Mouse (Mus musculus) heart, postnatal 0 days (tissue): ENCODE data around the gene Ephb2. TPM values are rescaled to one million over a fixed set of nuclear protein-coding genes. Genes with fewer than 3 reads are reported as not detected.
A peak's percentile ranks its signal among the peaks of the same experiment; 100 is the strongest.

Experiments
- ATAC-seq: fragments of 200-750 bp; cut with Nextera tagmentation; 2 replicates; pipeline ENCODE4 v1.8.0; 2017; ENCODE audit warnings: low read depth, moderate number of reproducible peaks, moderate library complexity; ENCODE audit not compliant: insufficient read depth
- DNase-seq: peaks from one replicate; pipeline ENCODE4 v3.0.0-alpha.2; 2016; ENCODE audit warnings: low spot score
- H3K27ac ChIP-seq: fragments of 300-500 bp; sonication (generic); 2 replicates; pipeline ENCODE4 v1.5.1; 2014; ENCODE audit warnings: low read depth, mild to moderate bottlenecking
- H3K27me3 ChIP-seq: fragments of 300-500 bp; sonication (generic); 2 replicates; pipeline ENCODE4 v1.6.1; 2014; ENCODE audit warnings: low read length, mixed read lengths; ENCODE audit not compliant: control insufficient read depth, insufficient read depth
- H3K36me3 ChIP-seq: fragments of 300-500 bp; sonication (generic); replicated peaks from 2 replicates; pipeline ENCODE4 v1.6.1; 2014; ENCODE audit warnings: low read length, mixed read lengths; ENCODE audit not compliant: control insufficient read depth, insufficient read depth
- H3K4me1 ChIP-seq: fragments of 300-500 bp; sonication (generic); 2 replicates; pipeline ENCODE4 v1.6.1; 2014; ENCODE audit warnings: antibody characterized with exemption; ENCODE audit not compliant: control insufficient read depth, insufficient read depth
- H3K4me2 ChIP-seq: fragments of 300-500 bp; sonication (generic); 2 replicates; pipeline ENCODE4 v1.6.1; 2014; ENCODE audit warnings: low read depth, mild to moderate bottlenecking, low read length, moderate library complexity
- H3K4me3 ChIP-seq: fragments of 300-500 bp; sonication (generic); 2 replicates; pipeline ENCODE4 v1.5.1; 2014; ENCODE audit warnings: low read depth, low read length
- H3K9ac ChIP-seq: fragments of 300-500 bp; sonication (generic); replicated peaks from 2 replicates; pipeline ENCODE4 v1.6.1; 2014; ENCODE audit warnings: low read depth, low read length, mixed read lengths
- H3K9me3 ChIP-seq: fragments of 300-500 bp; sonication (generic); replicated peaks from 2 replicates; pipeline ENCODE4 v1.6.1; 2016; ENCODE audit warnings: low read length; ENCODE audit not compliant: control insufficient read depth
- CTCF ChIP-seq: IDR thresholded peaks from 2 replicates; pipeline ENCODE4 v1.5.1; 2016; ENCODE audit warnings: antibody characterized with exemption, control low read depth, low read depth
- EP300 ChIP-seq: IDR thresholded peaks from 2 replicates; pipeline ENCODE4 v1.6.1; 2016; ENCODE audit warnings: antibody characterized with exemption, low read depth
- WGBS: fragments of 180-500 bp; shearing (Covaris S2); extraction: QIAGEN DNeasy Blood & Tissue Kit; methylation state at CpG from one replicate; pipeline ENCODE4 v1.1.7; 2014; 5-methylcytosine and 5-hydroxymethylcytosine counted together
- polyA plus RNA-seq: library from polyadenylated mRNA; unstranded; fragments of >200 nt; fragmentation: Nextera tagmentation; extraction: Ambion mirVana; gene quantifications from 2 replicates; pipeline ENCODE4 v1.2.1, GENCODE M21; 2015
- total RNA-seq: library from RNA; depleted of rRNA; stranded (reverse); fragments of >200 nt; gene quantifications from 2 replicates; pipeline ENCODE4 v1.2.3, GENCODE M21; 2014; ENCODE audit warnings: low replicate concordance

Ephb2 gene
- total and polyA plus RNA-seq, 2 experiments from 2014 or later = 0.19 to 10.2 TPM

DNA sequence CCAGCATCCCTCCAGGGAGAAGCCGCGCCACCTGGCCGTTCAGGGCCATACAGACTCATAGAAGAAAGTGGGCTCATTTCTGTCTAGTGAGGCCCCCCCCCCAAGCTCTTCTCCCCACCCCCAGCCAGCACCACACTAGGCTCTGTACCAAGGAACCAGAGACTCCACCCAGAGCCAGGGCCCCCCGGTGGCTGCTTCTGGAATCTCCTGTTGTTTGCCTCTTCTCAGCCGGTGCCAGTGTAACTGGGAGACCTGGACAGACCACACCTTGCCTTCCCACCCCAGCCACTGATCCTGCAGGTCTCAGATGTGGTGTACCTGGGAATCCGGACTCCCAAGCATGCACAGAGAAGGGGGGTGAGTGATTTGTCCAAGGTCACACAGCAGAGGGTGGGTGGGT, 151.3 kb downstream of the Ephb2 start:
- Histone ChIP-seq H3K9ac (no peak overlapping the region), H3K27ac (no peak overlapping the region), H3K36me3 (no peaks in the 10 kb centered on the region), H3K4me2 (no peak overlapping the region), H3K4me1 (no peaks in the 10 kb centered on the region), H3K4me3 (no peak overlapping the region), H3K9me3 (no peaks in the 10 kb centered on the region), H3K27me3 (peaks cover 19% of the 10 kb centered on the region; the same call in 1 of the 2 replicates)
- WGBS = 70% methylated on average over 6 of the region's 6 CpGs
- DNase-seq = no peak
- no peak for TF ChIP-seq CTCF
- no peak for ATAC-seq

DNA sequence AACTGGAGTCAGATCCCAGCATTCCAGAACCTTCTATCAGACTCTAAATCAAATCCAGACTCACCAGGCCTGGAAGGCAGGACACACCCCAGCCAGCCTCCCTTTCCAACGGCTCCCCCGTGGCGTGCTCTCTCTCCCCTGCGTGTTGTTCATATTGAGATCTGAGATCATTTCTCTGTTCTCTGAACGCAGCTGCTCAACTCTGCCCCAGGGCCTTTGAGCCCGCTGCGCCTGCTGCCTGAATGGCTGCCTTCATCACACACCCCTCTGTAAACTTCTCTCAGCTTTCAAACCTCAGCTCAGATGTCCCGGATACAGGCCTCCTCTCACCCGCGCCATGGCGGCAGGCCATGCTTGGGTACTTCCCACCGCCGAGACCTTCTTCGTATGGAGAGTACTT, 155.1 kb downstream of the Ephb2 start:
- Histone ChIP-seq H3K27ac (no peak overlapping the region), H3K36me3 (no peaks in the 10 kb centered on the region), H3K27me3 (peaks cover 26% of the 10 kb centered on the region), H3K9ac (no peak overlapping the region), H3K9me3 (no peaks in the 10 kb centered on the region), H3K4me3 (no peak overlapping the region), H3K4me1 (no peaks in the 10 kb centered on the region), H3K4me2 (no peak overlapping the region)
- 81% methylated on average over 14 of the region's 14 CpGs for WGBS
- DNase-seq (no peak), ATAC-seq (no peak)
- TF ChIP-seq CTCF (no peak), EP300 (no peak)

DNA sequence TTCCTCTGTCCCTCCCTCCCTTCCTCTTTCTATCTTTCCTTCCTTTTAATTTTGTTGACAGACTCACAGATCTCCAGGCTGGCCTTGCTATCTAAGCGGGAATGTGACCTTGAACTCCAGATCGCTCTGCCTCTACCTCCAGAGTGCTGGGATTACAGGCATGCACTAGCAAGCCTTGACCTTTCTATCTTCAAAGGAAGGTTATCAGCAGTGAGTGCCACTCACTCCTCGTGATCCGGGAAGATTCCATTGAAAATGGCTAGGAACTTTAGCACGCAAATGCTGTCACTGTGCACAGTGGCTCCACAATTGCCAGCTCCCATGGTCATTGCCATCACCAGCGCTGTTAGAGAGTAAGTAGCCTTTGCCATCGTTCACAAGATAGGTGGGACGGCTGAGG, 156.6 kb downstream of the Ephb2 start:
- no peak overlapping the region for H3K4me3 ChIP-seq
- H3K27ac ChIP-seq = no peak overlapping the region
- H3K36me3 ChIP-seq = no peaks in the 10 kb centered on the region
- H3K4me1 ChIP-seq = no peaks in the 10 kb centered on the region
- no peaks in the 10 kb centered on the region for H3K9me3 ChIP-seq
- no peak for TF ChIP-seq CTCF
- no peak for TF ChIP-seq EP300
- WGBS = 47% methylated on average over 8 of the region's 8 CpGs
- no peak for DNase-seq
- H3K9ac ChIP-seq = no peak overlapping the region
- peaks cover 23% of the 10 kb centered on the region for H3K27me3 ChIP-seq
- no peak for ATAC-seq
- no peak overlapping the region for H3K4me2 ChIP-seq

DNA sequence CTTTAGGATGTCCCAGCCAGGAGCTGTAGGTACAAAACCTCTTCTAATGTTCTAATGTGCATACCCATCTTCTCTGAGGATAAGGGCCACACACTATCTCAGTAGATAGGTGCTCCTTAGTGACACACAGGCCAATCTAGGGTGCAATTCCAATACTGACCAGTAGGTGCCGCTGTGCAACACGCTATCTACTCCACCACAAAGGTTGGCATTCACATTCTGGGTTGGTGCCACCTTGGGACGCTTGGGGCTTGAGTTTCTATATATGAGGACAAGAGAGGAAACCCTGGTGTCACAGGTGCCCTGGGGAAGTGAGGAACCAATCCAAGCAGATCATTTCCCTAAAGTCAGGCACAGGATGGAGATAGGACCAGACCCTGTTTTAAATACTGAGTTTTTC, 157.3 kb downstream of the Ephb2 start:
- Histone ChIP-seq H3K36me3 (no peaks in the 10 kb centered on the region), H3K9me3 (no peaks in the 10 kb centered on the region), H3K27ac (no peak overlapping the region), H3K27me3 (peaks cover 23% of the 10 kb centered on the region), H3K4me2 (no peak overlapping the region), H3K4me3 (no peak overlapping the region), H3K9ac (no peak overlapping the region), H3K4me1 (no peaks in the 10 kb centered on the region)
- DNase-seq (peak; percentile 48), ATAC-seq (peak; percentile 51; the same call in 1 of the 2 replicates)
- 2% methylated on average over 3 of the region's 3 CpGs for WGBS
- no peak for TF ChIP-seq EP300
- TF ChIP-seq CTCF = peak; percentile 99

DNA sequence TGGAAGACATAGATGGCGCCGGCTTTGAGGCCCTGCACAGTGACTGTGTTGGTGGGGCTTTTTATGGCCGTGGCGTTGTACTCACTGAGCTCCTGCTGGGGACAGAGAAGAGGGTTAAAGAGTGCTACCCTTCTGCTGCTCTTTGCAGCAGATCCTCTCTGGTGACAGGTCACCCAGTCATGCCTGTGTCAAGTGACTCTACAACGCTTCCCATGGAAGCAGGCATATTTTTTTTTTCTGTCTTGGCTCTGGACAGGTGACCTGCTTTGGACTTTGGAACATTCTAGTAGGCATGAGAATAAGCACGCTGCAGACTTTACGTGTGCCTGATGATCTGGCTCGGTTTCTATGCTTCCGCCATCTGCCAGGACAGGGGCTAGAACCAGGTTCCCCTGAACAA, 160.3 kb downstream of the Ephb2 start:
- ATAC-seq = no peak
- TF ChIP-seq CTCF = no peak
- TF ChIP-seq EP300 = no peak
- no peak for DNase-seq
- no peaks in the 10 kb centered on the region for H3K9me3 ChIP-seq
- H3K4me3 ChIP-seq = no peak overlapping the region
- no peak overlapping the region for H3K27ac ChIP-seq
- H3K9ac ChIP-seq = no peak overlapping the region
- no peaks in the 10 kb centered on the region for H3K4me1 ChIP-seq
- no peak overlapping the region for H3K4me2 ChIP-seq
- H3K27me3 ChIP-seq = peaks cover 14% of the 10 kb centered on the region
- H3K36me3 ChIP-seq = no peaks in the 10 kb centered on the region
- WGBS = 90% methylated on average over 9 of the region's 9 CpGs

DNA sequence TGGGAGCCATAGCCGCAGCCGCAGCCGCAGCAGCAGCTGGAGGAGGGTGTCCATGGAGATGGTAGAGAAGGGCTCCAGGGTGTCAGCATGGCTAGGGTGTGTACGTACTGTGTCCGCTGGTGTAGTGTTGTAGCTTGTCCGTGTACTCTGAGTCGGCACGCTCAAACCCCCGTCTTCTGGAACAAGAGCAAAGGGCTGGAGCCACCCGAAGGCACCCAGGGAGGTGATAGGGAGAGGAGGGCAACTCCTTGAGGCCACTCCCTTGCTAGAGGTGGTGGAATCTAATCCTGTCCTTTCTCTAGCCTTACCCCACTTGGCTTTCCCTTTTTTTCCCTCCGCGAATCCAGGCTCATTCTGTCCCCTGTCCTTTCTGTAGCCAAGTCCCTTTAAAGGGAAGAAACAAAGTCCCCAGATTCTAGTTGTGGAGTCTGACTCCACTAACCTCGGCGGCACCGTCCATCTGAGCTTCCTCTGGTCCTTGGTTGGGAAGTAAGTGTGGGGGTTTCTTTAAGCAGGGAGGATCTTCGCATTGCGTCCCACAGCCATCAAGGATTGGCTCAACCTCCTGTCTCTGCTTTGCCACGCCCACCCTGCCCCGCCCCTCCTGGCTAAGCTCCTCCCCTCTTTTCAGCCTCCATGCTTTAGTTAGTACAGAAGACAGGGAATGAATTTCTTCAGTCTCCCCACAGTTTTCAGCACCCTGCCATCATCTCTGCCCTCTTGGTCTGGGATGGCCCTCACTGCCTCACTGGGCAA, 163.3 kb downstream of the Ephb2 start:
- WGBS = 86% methylated on average over 19 of the region's 19 CpGs
- DNase-seq (no peak), ATAC-seq (no peak)
- H3K9me3 ChIP-seq = no peaks in the 10 kb centered on the region
- no peaks in the 10 kb centered on the region for H3K4me1 ChIP-seq
- no peak overlapping the region for H3K4me3 ChIP-seq
- no peak for TF ChIP-seq CTCF
- no peaks in the 10 kb centered on the region for H3K36me3 ChIP-seq
- peaks cover 14% of the 10 kb centered on the region for H3K27me3 ChIP-seq
- no peak overlapping the region for H3K4me2 ChIP-seq
- H3K9ac ChIP-seq = no peak overlapping the region
- no peak overlapping the region for H3K27ac ChIP-seq
